Mouse (Mus musculus) heart, embryonic 16.5 days (tissue): ENCODE results near the gene Casc3. TPM values are rescaled to one million over a fixed set of nuclear protein-coding genes. Genes with fewer than 3 reads are reported as not detected.

Experiments used
- polyA plus RNA-seq: library from polyadenylated mRNA; unstranded; fragments of >200 nt; fragmentation: Nextera tagmentation; extraction: Ambion mirVana; gene quantifications from 2 replicates; pipeline ENCODE4 v1.2.1, GENCODE M21; 2015

Casc3 gene
- polyA plus RNA-seq, 1 experiment from 2014 or later, result 23.4 TPM

Other genes with a start within 250 kb of the Casc3 start
- 65.1 and 66.7 TPM in 2 replicates for gene Ormdl3, start 217.5 kb upstream of the Casc3 start, polyA plus RNA-seq
- not detected in 2 replicates for gene Lrrc3c, start 206.6 kb upstream of the Casc3 start, polyA plus RNA-seq
- 0.30 and 2.9 TPM in 2 replicates for gene Gm12355, start 179.2 kb upstream of the Casc3 start, polyA plus RNA-seq
- gene Gsdma3, start 178.5 kb upstream of the Casc3 start, polyA plus RNA-seq, result 0.09 TPM in 1 of 2 replicates, not detected in the other
- gene Gsdma2, start 158.1 kb upstream of the Casc3 start, polyA plus RNA-seq, result 0.18 TPM in 1 of 2 replicates, not detected in the other
- gene Gsdma, start 140.6 kb upstream of the Casc3 start, polyA plus RNA-seq, result not detected in 2 replicates
- gene Psmd3, start 122.4 kb upstream of the Casc3 start, polyA plus RNA-seq, result 166 and 169 TPM in 2 replicates
- gene Csf3, start 103.6 kb upstream of the Casc3 start, polyA plus RNA-seq, result not detected in 2 replicates
- gene Med24, start 75.5 kb upstream of the Casc3 start, polyA plus RNA-seq, result 36.8 and 40.3 TPM in 2 replicates
- gene Thra, start 64.3 kb upstream of the Casc3 start, polyA plus RNA-seq, result 37.5 and 40.2 TPM in 2 replicates
- 7.0 and 8.2 TPM in 2 replicates for gene Nr1d1, start 29.6 kb upstream of the Casc3 start, polyA plus RNA-seq
- gene Msl1, start 9.4 kb upstream of the Casc3 start, polyA plus RNA-seq, result 15.2 and 15.5 TPM in 2 replicates
- 1.0 and 1.1 TPM in 2 replicates for gene Rapgefl1, start 31.9 kb downstream of the Casc3 start, polyA plus RNA-seq
- 3.1 and 3.4 TPM in 2 replicates for gene Wipf2, start 58.7 kb downstream of the Casc3 start, polyA plus RNA-seq
- gene Cdc6, start 102.9 kb downstream of the Casc3 start, polyA plus RNA-seq, result 18.6 and 23.0 TPM in 2 replicates
- 28.2 and 28.6 TPM in 2 replicates for gene Rara, start 122.9 kb downstream of the Casc3 start, polyA plus RNA-seq
- gene Gjd3, start 178.1 kb downstream of the Casc3 start, polyA plus RNA-seq, result 4.1 and 4.5 TPM in 2 replicates
- 162 and 179 TPM in 2 replicates for gene Top2a, start 219.3 kb downstream of the Casc3 start, polyA plus RNA-seq
- 377 and 385 TPM in 2 replicates for gene Igfbp4, start 236.3 kb downstream of the Casc3 start, polyA plus RNA-seq